Mouse (Mus musculus): ENCODE results near the gene Ncl. TPM values are rescaled to one million over a fixed set of nuclear protein-coding genes. Genes with fewer than 3 reads are reported as not detected.
A peak's percentile ranks its signal among the peaks of the same experiment; 100 is the strongest.

Ncl gene
- polyA plus RNA-seq, 1 experiment from 2014 or later: 423 TPM

DNA sequence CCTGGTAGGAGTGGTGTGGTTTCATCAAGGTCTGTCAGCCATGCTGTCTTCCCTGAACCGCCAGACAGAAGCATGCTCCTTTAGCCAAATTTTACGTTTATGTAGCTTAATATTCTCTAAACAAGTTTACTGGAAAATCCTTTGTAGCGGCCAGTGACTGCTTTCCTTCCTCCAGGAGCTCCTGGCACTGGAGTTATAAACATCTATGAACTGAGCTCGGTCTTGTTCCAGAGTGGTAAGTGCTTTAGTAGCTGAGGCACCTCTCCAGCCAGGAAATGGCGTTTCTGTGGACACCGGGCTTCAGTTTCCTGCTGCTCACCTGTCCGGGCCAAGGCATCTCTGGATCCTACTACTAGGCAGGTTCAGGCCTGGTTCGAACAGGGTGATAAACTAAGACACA, 38.4 kb upstream of the Ncl start:
- Histone ChIP-seq H3K9me3 (ENCODE audit: control insufficient read depth, low read length) (no peaks in the 10 kb centered on the region), H3K36me3 (ENCODE audit: control insufficient read depth, insufficient read depth, low read length) (no peaks in the 10 kb centered on the region), H3K4me3 (ENCODE audit: low read depth, low read length) (no peak overlapping the region), H3K27me3 (replicated peaks; ENCODE audit: control insufficient read depth, insufficient read depth, low read length) (no peaks in the 10 kb centered on the region), H3K9ac (ENCODE audit: low read length) (no peak overlapping the region), H3K27ac (ENCODE audit: low read depth) (no peak overlapping the region), H3K4me2 (ENCODE audit: low read length) (no peak overlapping the region), H3K4me1 (replicated peaks; ENCODE audit: control insufficient read depth, insufficient read depth, low read length) (0 out of 2 replicates have a peak, but pooled peaks cover 6% of the 10 kb centered on the region)
- ATAC-seq (replicated peaks; ENCODE audit: low FRiP score, low TSS enrichment, low read depth): no peak
- no peak for DNase-seq (ENCODE audit: low spot score)
- WGBS: 44% methylated on average over 8 of the region's 8 CpGs

DNA sequence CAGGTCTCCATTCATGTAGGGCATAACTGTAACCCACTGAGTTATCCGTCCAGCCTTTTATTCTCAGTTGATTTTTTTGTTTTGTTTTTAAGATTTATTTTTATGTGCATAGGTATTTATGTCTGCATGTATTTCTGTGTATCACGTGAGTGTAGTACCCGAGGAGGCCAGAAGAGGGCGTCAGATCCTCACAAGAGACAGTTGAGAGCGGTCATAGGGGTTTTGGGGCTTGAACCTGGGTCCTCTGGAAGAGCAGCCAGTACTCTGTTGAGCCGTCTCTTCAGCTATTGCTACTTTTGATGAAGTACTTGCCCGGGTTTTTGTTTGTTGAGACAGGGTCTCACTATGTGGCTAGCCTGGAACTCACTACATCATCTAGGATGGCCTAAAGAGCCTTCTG, 36.7 kb upstream of the Ncl start:
- Histone ChIP-seq H3K4me2 (ENCODE audit: low read length) (no peak overlapping the region), H3K4me3 (ENCODE audit: low read depth, low read length) (no peak overlapping the region), H3K4me1 (replicated peaks; ENCODE audit: control insufficient read depth, insufficient read depth, low read length) (0 out of 2 replicates have a peak, but pooled peaks cover 6% of the 10 kb centered on the region), H3K27ac (ENCODE audit: low read depth) (no peak overlapping the region), H3K9me3 (ENCODE audit: control insufficient read depth, low read length) (no peaks in the 10 kb centered on the region), H3K27me3 (replicated peaks; ENCODE audit: control insufficient read depth, insufficient read depth, low read length) (no peaks in the 10 kb centered on the region), H3K9ac (ENCODE audit: low read length) (no peak overlapping the region), H3K36me3 (ENCODE audit: control insufficient read depth, insufficient read depth, low read length) (no peaks in the 10 kb centered on the region)
- DNase-seq (ENCODE audit: low spot score) (no peak), ATAC-seq (replicated peaks; ENCODE audit: low FRiP score, low TSS enrichment, low read depth) (no peak)
- WGBS: 66% methylated on average over 7 of the region's 7 CpGs

DNA sequence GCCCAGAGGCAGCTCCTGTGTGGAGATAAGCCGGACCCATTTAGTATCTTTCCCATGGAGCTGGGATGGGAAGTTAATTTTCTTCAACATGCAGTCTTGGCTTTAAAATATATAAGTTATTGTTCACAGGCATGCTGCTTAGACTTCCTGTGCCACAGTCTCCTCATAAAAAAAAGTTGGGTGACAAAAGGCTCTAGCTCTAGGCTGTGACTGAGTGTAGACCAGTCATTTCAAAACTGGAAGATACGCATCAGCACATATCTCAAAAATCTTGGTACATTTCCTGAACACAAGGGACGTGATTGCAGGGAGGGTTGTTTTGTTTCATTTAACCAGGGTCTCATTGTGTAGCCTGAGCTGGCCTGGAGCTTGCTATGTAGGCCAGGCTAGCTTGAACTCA, 35.0 kb upstream of the Ncl start:
- no peak for ATAC-seq (replicated peaks; ENCODE audit: low FRiP score, low TSS enrichment, low read depth)
- WGBS: 90% methylated on average over 3 of the region's 3 CpGs

DNA sequence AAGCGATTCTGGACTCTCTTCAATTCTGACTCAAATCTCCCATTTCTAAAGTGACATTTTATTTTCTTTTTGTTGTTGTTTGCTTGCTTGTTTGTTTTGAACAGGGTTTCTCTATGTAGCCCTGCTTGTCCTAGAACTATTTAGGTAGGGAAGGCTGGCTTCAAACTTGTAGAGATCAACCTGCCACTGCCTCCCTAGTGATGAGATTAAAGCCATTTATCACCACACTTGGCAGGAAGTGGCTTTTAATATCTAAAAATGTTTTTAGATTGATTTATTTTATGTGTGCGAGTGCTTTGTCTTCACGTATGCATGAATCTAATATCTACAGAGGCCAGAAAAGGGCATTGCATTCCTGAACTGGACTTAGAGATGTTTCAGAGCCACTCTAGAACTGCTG, 34.0 kb upstream of the Ncl start:
- H3K9me3 ChIP-seq (ENCODE audit: control insufficient read depth, low read length): no peaks in the 10 kb centered on the region
- no peaks in the 10 kb centered on the region for H3K36me3 ChIP-seq (ENCODE audit: control insufficient read depth, insufficient read depth, low read length)
- H3K4me2 ChIP-seq (ENCODE audit: low read length): no peak overlapping the region
- DNase-seq (ENCODE audit: low spot score) (no peak), ATAC-seq (replicated peaks; ENCODE audit: low FRiP score, low TSS enrichment, low read depth) (no peak)
- H3K4me1 ChIP-seq (replicated peaks; ENCODE audit: control insufficient read depth, insufficient read depth, low read length): 0 out of 2 replicates have a peak, but pooled peaks cover 6% of the 10 kb centered on the region
- H3K4me3 ChIP-seq (ENCODE audit: low read depth, low read length): no peak overlapping the region
- H3K27ac ChIP-seq (ENCODE audit: low read depth): no peak overlapping the region
- WGBS: 74% methylated on average over 3 of the region's 3 CpGs
- no peaks in the 10 kb centered on the region for H3K27me3 ChIP-seq (replicated peaks; ENCODE audit: control insufficient read depth, insufficient read depth, low read length)
- no peak overlapping the region for H3K9ac ChIP-seq (ENCODE audit: low read length)

More for the DNA sequence above, 35.0 kb upstream of the Ncl start:
- Histone ChIP-seq H3K27ac (ENCODE audit: low read depth) (no peak overlapping the region), H3K9ac (ENCODE audit: low read length) (no peak overlapping the region), H3K36me3 (ENCODE audit: control insufficient read depth, insufficient read depth, low read length) (no peaks in the 10 kb centered on the region), H3K4me3 (ENCODE audit: low read depth, low read length) (no peak overlapping the region), H3K4me1 (replicated peaks; ENCODE audit: control insufficient read depth, insufficient read depth, low read length) (0 out of 2 replicates have a peak, but pooled peaks cover 6% of the 10 kb centered on the region), H3K9me3 (ENCODE audit: control insufficient read depth, low read length) (no peaks in the 10 kb centered on the region), H3K4me2 (ENCODE audit: low read length) (no peak overlapping the region), H3K27me3 (replicated peaks; ENCODE audit: control insufficient read depth, insufficient read depth, low read length) (no peaks in the 10 kb centered on the region)
- no peak for DNase-seq (ENCODE audit: low spot score)

DNA sequence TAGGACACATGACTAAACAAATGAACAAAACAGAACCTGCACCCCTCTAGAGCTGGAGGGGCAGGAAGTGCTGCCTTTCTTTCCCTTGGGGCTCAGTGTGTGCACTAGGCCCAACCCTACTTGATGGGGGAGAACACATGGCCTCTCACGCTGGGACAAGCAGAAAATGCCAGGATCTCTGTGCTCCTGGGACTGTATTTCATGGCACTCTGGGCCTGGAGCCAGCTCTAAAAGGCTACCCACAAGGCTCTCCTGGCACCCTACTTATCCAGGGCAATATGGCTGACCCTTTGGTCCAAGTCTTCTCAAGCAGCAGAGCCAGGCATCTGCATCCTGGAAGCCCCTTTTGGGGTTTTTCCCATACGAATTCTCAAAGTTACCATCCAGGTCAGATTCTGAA, 32.2 kb upstream of the Ncl start:
- ATAC-seq (replicated peaks; ENCODE audit: low FRiP score, low TSS enrichment, low read depth) (no peak), DNase-seq (ENCODE audit: low spot score) (no peak)
- Histone ChIP-seq H3K36me3 (ENCODE audit: control insufficient read depth, insufficient read depth, low read length) (no peaks in the 10 kb centered on the region), H3K9me3 (ENCODE audit: control insufficient read depth, low read length) (no peaks in the 10 kb centered on the region), H3K9ac (ENCODE audit: low read length) (no peak overlapping the region), H3K4me3 (ENCODE audit: low read depth, low read length) (no peak overlapping the region), H3K4me2 (ENCODE audit: low read length) (no peak overlapping the region), H3K4me1 (replicated peaks; ENCODE audit: control insufficient read depth, insufficient read depth, low read length) (no peaks in the 10 kb centered on the region), H3K27me3 (replicated peaks; ENCODE audit: control insufficient read depth, insufficient read depth, low read length) (no peaks in the 10 kb centered on the region), H3K27ac (ENCODE audit: low read depth) (no peak overlapping the region)
- 77% methylated on average over 2 of the region's 2 CpGs for WGBS

DNA sequence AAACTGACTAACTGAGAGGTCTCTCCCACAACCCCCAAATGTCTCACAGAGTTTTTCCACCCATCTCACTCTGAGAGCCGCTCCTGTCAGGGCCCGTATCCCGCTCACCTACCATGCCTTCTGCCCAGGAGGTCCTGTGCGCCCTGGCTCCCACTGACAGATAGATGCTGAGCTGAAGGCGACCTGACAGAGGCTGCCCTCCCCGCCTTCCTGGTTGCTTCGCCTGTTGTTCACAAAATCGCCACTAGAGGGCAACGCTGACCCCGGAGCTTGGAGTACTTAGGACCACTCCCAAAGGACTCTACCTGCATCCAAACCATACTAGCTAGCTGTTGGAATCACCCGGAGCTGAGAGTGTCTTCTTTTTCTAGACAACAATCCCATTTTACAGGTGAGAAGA, 30.0 kb upstream of the Ncl start:
- Histone ChIP-seq H3K4me3 (ENCODE audit: low read depth, low read length) (no peak overlapping the region), H3K9ac (ENCODE audit: low read length) (no peak overlapping the region), H3K4me2 (ENCODE audit: low read length) (no peak overlapping the region), H3K27me3 (replicated peaks; ENCODE audit: control insufficient read depth, insufficient read depth, low read length) (no peaks in the 10 kb centered on the region), H3K36me3 (ENCODE audit: control insufficient read depth, insufficient read depth, low read length) (no peaks in the 10 kb centered on the region), H3K27ac (ENCODE audit: low read depth) (no peak overlapping the region), H3K4me1 (replicated peaks; ENCODE audit: control insufficient read depth, insufficient read depth, low read length) (no peaks in the 10 kb centered on the region), H3K9me3 (ENCODE audit: control insufficient read depth, low read length) (no peaks in the 10 kb centered on the region)
- ATAC-seq (replicated peaks; ENCODE audit: low FRiP score, low TSS enrichment, low read depth): peak; percentile 70; the same call in 1 of the 2 replicates
- DNase-seq (ENCODE audit: low spot score): peak; percentile 95
- 3% methylated on average over 11 of the region's 11 CpGs for WGBS

DNA sequence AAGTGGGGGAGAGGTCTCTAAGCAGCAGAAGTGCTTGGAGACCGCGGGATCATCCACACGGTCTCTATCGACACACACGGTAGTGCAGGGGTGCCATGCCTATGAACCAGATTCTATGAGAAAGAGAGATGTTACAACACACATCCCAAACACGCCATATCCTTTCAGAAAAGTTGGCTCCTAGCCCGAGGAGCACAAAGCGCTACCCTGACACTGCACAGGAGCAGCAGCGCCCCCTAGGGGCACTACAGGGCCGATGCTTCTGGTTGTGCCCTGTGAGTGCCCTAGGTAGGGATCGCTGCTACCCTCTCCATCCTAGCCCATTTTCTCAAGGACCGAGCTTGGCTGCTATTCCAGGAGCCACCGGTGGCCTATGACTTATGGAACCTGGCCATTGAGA, 21.8 kb upstream of the Ncl start:
- DNase-seq (ENCODE audit: low spot score): no peak
- Histone ChIP-seq H3K4me1 (replicated peaks; ENCODE audit: control insufficient read depth, insufficient read depth, low read length) (no peaks in the 10 kb centered on the region), H3K9me3 (ENCODE audit: control insufficient read depth, low read length) (no peaks in the 10 kb centered on the region), H3K27me3 (replicated peaks; ENCODE audit: control insufficient read depth, insufficient read depth, low read length) (no peaks in the 10 kb centered on the region), H3K36me3 (ENCODE audit: control insufficient read depth, insufficient read depth, low read length) (no peaks in the 10 kb centered on the region), H3K9ac (ENCODE audit: low read length) (no peak overlapping the region), H3K27ac (ENCODE audit: low read depth) (no peak overlapping the region), H3K4me2 (ENCODE audit: low read length) (no peak overlapping the region), H3K4me3 (ENCODE audit: low read depth, low read length) (no peak overlapping the region)
- WGBS: 23% methylated on average over 13 of the region's 13 CpGs
- ATAC-seq (replicated peaks; ENCODE audit: low FRiP score, low TSS enrichment, low read depth): no peak

DNA sequence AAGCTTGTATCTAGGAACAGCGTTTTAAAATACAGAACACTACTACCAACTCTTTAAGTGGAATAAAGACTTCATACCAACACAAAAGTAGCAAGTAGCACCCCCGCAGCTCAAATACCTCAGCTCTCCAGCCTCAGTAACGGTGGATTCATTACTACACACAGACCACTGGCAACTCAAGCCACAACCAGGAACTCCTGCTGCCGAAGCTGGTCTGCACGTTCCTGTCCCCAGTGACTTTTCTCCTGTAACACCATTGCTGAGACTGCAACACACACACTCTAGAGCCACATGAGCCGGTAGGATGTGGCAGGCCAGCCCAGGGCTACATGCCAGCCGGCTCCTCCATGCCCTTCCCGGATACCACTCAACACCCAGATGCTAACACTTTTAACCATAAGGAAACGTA, 20.0 kb upstream of the Ncl start:
- no peak for ATAC-seq (replicated peaks; ENCODE audit: low FRiP score, low TSS enrichment, low read depth)
- 76% methylated on average over 9 of the region's 9 CpGs for WGBS
- Histone ChIP-seq H3K4me2 (ENCODE audit: low read length) (no peak overlapping the region), H3K4me1 (replicated peaks; ENCODE audit: control insufficient read depth, insufficient read depth, low read length) (no peaks in the 10 kb centered on the region), H3K4me3 (ENCODE audit: low read depth, low read length) (no peak overlapping the region), H3K27me3 (replicated peaks; ENCODE audit: control insufficient read depth, insufficient read depth, low read length) (no peaks in the 10 kb centered on the region), H3K9me3 (ENCODE audit: control insufficient read depth, low read length) (no peaks in the 10 kb centered on the region), H3K27ac (ENCODE audit: low read depth) (no peak overlapping the region), H3K36me3 (ENCODE audit: control insufficient read depth, insufficient read depth, low read length) (no peaks in the 10 kb centered on the region), H3K9ac (ENCODE audit: low read length) (no peak overlapping the region)
- DNase-seq (ENCODE audit: low spot score): no peak

DNA sequence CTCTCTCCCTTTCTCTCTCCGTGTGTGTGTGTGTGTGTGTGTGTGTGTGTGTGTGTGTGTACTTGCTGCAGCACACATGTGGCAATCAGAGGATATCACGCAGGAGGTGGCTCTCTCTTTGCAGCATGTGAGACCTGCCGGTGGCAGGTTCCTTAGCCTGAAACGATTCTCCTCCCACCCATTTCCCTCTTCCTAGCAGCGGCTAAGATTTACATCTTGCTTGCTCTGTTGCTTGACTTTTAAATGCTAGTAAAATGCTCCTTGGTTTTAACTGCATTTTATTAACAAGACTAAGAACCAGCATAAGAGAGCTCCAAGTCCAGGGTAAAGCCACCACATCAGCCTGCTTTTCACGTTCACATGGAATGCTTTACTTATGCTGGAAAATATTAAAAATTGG, 19.5 kb upstream of the Ncl start:
- H3K4me2 ChIP-seq (ENCODE audit: low read length): no peak overlapping the region
- no peak overlapping the region for H3K9ac ChIP-seq (ENCODE audit: low read length)
- WGBS: 49% methylated on average over 6 of the region's 6 CpGs
- no peak for DNase-seq (ENCODE audit: low spot score)
- H3K36me3 ChIP-seq (ENCODE audit: control insufficient read depth, insufficient read depth, low read length): no peaks in the 10 kb centered on the region
- H3K9me3 ChIP-seq (ENCODE audit: control insufficient read depth, low read length): no peaks in the 10 kb centered on the region
- H3K4me1 ChIP-seq (replicated peaks; ENCODE audit: control insufficient read depth, insufficient read depth, low read length): no peaks in the 10 kb centered on the region
- H3K4me3 ChIP-seq (ENCODE audit: low read depth, low read length): no peak overlapping the region
- ATAC-seq (replicated peaks; ENCODE audit: low FRiP score, low TSS enrichment, low read depth): no peak
- no peak overlapping the region for H3K27ac ChIP-seq (ENCODE audit: low read depth)
- no peaks in the 10 kb centered on the region for H3K27me3 ChIP-seq (replicated peaks; ENCODE audit: control insufficient read depth, insufficient read depth, low read length)
